Mouse (Mus musculus): ENCODE data around the gene Gsx2. TPM values are rescaled to one million over a fixed set of nuclear protein-coding genes. Genes with fewer than 3 reads are reported as not detected.

Gsx2 gene
- polyA plus RNA-seq (2012; ENCODE audit: insufficient read depth, low replicate concordance) = not detected in 2 replicates

- no peak within 1 kb of the TSS for H3K4me3 ChIP-seq (replicated peaks)
- no peak for TF ChIP-seq FLI1 (IDR thresholded peaks at IDR 0.05; ENCODE audit: low read length)
- TF ChIP-seq GATA1 (IDR thresholded peaks at IDR 0.05; ENCODE audit: borderline replicate concordance, low read length) = no peak
- 0 out of 2 replicates have a peak, but pooled peaks cover 2% of the 10 kb centered on the region for H3K9me3 ChIP-seq
- no peaks in the 10 kb centered on the region for H3K36me3 ChIP-seq (replicated peaks; ENCODE audit: low read length)
- peaks cover 15% of the 10 kb centered on the region for H3K4me1 ChIP-seq
- peaks cover 97% of the 10 kb centered on the region for H3K27me3 ChIP-seq (replicated peaks)
Measured at GRCm38 (mm10) chr5:75075383-75075941, at the start of gene Gsx2. Gene Gsx2 (plus strand): TSS chr5:75075601.

- peaks cover 38% of the 10 kb centered on the region for H3K4me1 ChIP-seq
- H3K9me3 ChIP-seq = no peaks in the 10 kb centered on the region
- H3K36me3 ChIP-seq (replicated peaks; ENCODE audit: low read length) = peaks cover 35% of the 10 kb centered on the region
- no peaks in the 10 kb centered on the region for H3K27me3 ChIP-seq (replicated peaks)
- no peak for TF ChIP-seq GATA1 (IDR thresholded peaks at IDR 0.05; ENCODE audit: borderline replicate concordance, low read length)
- no peak for TF ChIP-seq FLI1 (IDR thresholded peaks at IDR 0.05; ENCODE audit: low read length)
- no peak overlapping the region for H3K4me3 ChIP-seq (replicated peaks)
Measured at GRCm38 (mm10) chr5:75035475-75035874, 39.9 kb upstream of the Gsx2 start.

- Histone ChIP-seq H3K4me1 (peaks cover 34% of the 10 kb centered on the region), H3K36me3 (replicated peaks; ENCODE audit: low read length) (peaks cover 25% of the 10 kb centered on the region), H3K4me3 (replicated peaks) (no peak overlapping the region), H3K9me3 (no peaks in the 10 kb centered on the region), H3K27me3 (replicated peaks) (no peaks in the 10 kb centered on the region)
- TF ChIP-seq FLI1 (IDR thresholded peaks at IDR 0.05; ENCODE audit: low read length) (no peak), GATA1 (IDR thresholded peaks at IDR 0.05; ENCODE audit: borderline replicate concordance, low read length) (no peak)
Measured at GRCm38 (mm10) chr5:75039307-75039706, 36.1 kb upstream of the Gsx2 start.

GRCm38 (mm10) chr5:75043011-75043445 is 32.4 kb upstream of the Gsx2 start:
- H3K4me3 ChIP-seq (replicated peaks) = peak overlapping the region; percentile 100
- H3K4me1 ChIP-seq = peaks cover 28% of the 10 kb centered on the region
- peaks cover 25% of the 10 kb centered on the region for H3K36me3 ChIP-seq (replicated peaks; ENCODE audit: low read length)
- H3K27me3 ChIP-seq (replicated peaks) = peaks cover 1% of the 10 kb centered on the region
- TF ChIP-seq FLI1 (IDR thresholded peaks at IDR 0.05; ENCODE audit: low read length) = no peak
- no peak for TF ChIP-seq GATA1 (IDR thresholded peaks at IDR 0.05; ENCODE audit: borderline replicate concordance, low read length)
- H3K9me3 ChIP-seq = no peaks in the 10 kb centered on the region

- Histone ChIP-seq H3K4me3 (replicated peaks) (peak overlapping the region; percentile 100), H3K27me3 (replicated peaks) (peaks cover 4% of the 10 kb centered on the region), H3K9me3 (no peaks in the 10 kb centered on the region), H3K36me3 (replicated peaks; ENCODE audit: low read length) (peaks cover 19% of the 10 kb centered on the region), H3K4me1 (peaks cover 27% of the 10 kb centered on the region)
- TF ChIP-seq FLI1 (IDR thresholded peaks at IDR 0.05; ENCODE audit: low read length) = no peak
- no peak for TF ChIP-seq GATA1 (IDR thresholded peaks at IDR 0.05; ENCODE audit: borderline replicate concordance, low read length)
Measured at GRCm38 (mm10) chr5:75043621-75044301, 31.6 kb upstream of the Gsx2 start.

GRCm38 (mm10) chr5:75044310-75044904 is 31.0 kb upstream of the Gsx2 start, which contains the start of gene Chic2:
Gene Chic2 (minus strand): TSS chr5:75044774.
- TF ChIP-seq FLI1 (IDR thresholded peaks at IDR 0.05; ENCODE audit: low read length) (no peak), GATA1 (IDR thresholded peaks at IDR 0.05; ENCODE audit: borderline replicate concordance, low read length) (no peak)
- Histone ChIP-seq H3K27me3 (replicated peaks) (peaks cover 6% of the 10 kb centered on the region), H3K36me3 (replicated peaks; ENCODE audit: low read length) (peaks cover 15% of the 10 kb centered on the region), H3K4me3 (replicated peaks) (peak within 1 kb of the TSS; percentile 100), H3K4me1 (peaks cover 26% of the 10 kb centered on the region), H3K9me3 (no peaks in the 10 kb centered on the region)

- H3K9me3 ChIP-seq = no peaks in the 10 kb centered on the region
- no peak overlapping the region for H3K4me3 ChIP-seq (replicated peaks)
- peaks cover 8% of the 10 kb centered on the region for H3K27me3 ChIP-seq (replicated peaks)
- H3K36me3 ChIP-seq (replicated peaks; ENCODE audit: low read length) = peaks cover 12% of the 10 kb centered on the region
- TF ChIP-seq GATA1 (IDR thresholded peaks at IDR 0.05; ENCODE audit: borderline replicate concordance, low read length) (no peak), FLI1 (IDR thresholded peaks at IDR 0.05; ENCODE audit: low read length) (no peak)
- H3K4me1 ChIP-seq = peaks cover 22% of the 10 kb centered on the region
Measured at GRCm38 (mm10) chr5:75045371-75045770, 30.0 kb upstream of the Gsx2 start.

- TF ChIP-seq GATA1 (IDR thresholded peaks at IDR 0.05; ENCODE audit: borderline replicate concordance, low read length) (no peak), FLI1 (IDR thresholded peaks at IDR 0.05; ENCODE audit: low read length) (no peak)
- Histone ChIP-seq H3K4me3 (replicated peaks) (peak overlapping the region; percentile 38), H3K4me1 (peaks cover 18% of the 10 kb centered on the region), H3K36me3 (replicated peaks; ENCODE audit: low read length) (peaks cover 3% of the 10 kb centered on the region), H3K9me3 (no peaks in the 10 kb centered on the region), H3K27me3 (replicated peaks) (peaks cover 10% of the 10 kb centered on the region)
Measured at GRCm38 (mm10) chr5:75046681-75047321, 28.6 kb upstream of the Gsx2 start.

- no peak for TF ChIP-seq FLI1 (IDR thresholded peaks at IDR 0.05; ENCODE audit: low read length)
- TF ChIP-seq GATA1 (IDR thresholded peaks at IDR 0.05; ENCODE audit: borderline replicate concordance, low read length) = no peak
- Histone ChIP-seq H3K4me3 (replicated peaks) (no peak overlapping the region), H3K36me3 (replicated peaks; ENCODE audit: low read length) (no peaks in the 10 kb centered on the region)
Measured at GRCm38 (mm10) chr5:75051109-75051508, 24.3 kb upstream of the Gsx2 start.

More at GRCm38 (mm10) chr5:75051109-75051508, 24.3 kb upstream of the Gsx2 start:
- peaks cover 22% of the 10 kb centered on the region for H3K27me3 ChIP-seq (replicated peaks)
- H3K4me1 ChIP-seq = peaks cover 5% of the 10 kb centered on the region
- no peaks in the 10 kb centered on the region for H3K9me3 ChIP-seq

All from megakaryocyte, embryonic 14.5 days (primary cell).